Mouse (Mus musculus) spleen, adult 2 months (tissue): Measurements from ENCODE around the gene Pygm.

ENCODE experiments used
- CTCF ChIP-seq: fragments of 200-500 bp; IDR thresholded peaks from 2 replicates; pipeline ENCODE4 v1.5.1; 2011; ENCODE audit warnings: mild to moderate bottlenecking, inconsistent platforms; ENCODE audit not compliant: insufficient read depth, insufficient read length, insufficient replicate concordance; ENCODE audit errors: extremely low read depth
- POLR2A ChIP-seq: fragments of 200-500 bp; IDR thresholded peaks from 2 replicates; pipeline ENCODE4 v1.6.1; 2011; ENCODE audit warnings: low read depth, low read length, inconsistent platforms

DNA sequence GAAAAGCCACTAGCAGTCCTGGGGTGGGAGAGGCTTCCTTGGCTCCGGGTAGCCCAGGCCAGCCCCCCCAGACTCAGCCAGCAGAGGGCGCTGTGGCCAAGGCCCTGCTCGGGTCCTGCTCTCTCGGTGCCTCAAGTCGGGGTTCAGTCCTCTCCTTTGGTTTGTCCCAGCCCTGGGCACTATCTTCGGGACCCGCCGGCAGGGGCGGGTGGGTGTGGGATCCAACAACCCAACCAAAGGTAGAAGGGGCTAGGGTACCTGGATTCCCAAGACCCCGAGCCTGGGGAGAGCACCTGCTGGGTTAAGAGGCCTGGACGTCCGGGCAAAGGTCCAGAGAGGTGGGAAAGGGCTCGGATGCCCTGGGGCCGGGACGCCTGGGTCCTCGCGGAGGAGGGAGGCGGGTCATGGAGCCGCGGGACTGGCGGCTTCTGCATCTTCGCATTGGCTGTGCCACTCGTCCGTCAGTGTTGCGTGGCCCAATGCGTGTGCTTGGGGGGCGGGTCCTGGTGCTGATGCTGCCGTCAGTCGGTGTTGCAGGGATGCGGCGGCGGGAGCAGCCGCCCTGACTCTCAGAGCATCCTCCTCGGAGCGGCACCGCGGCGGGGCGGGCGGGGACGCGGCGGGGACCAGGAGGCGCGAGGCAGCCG lies 34.2 kb downstream of the Pygm start, which contains the start of gene Nrxn2:
- TF ChIP-seq POLR2A (no peak), CTCF (peak; percentile 97)
